Mouse (Mus musculus): ENCODE measurements around the gene Otoa. TPM values are rescaled to one million over a fixed set of nuclear protein-coding genes. Genes with fewer than 3 reads are reported as not detected.

Gene Otoa
- not detected for polyA plus RNA-seq (2017; shearing (Covaris generic))

DNA sequence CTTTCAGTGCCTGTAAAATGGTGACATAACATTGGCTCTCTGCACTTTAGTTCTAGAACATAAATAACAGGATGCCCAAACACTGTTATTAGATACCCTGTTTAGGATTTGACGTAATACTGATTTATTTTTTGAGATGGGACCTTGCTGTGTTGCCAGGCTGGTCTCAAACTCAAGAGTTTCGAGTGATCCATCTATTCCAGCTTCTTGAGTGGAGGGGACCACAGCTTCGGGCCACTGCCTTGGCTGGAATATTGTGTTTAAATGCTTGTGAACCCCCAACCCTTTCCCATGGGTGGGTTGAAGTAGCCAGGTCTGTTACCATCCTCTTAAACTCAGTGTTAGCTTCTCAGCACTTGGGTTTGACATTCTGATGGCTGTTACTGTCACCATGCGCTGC, at the start of gene Otoa:
TSS of gene Otoa (plus strand) at position 301 of the 400 bp plus-strand sequence.
- ATAC-seq, result no peak

DNA sequence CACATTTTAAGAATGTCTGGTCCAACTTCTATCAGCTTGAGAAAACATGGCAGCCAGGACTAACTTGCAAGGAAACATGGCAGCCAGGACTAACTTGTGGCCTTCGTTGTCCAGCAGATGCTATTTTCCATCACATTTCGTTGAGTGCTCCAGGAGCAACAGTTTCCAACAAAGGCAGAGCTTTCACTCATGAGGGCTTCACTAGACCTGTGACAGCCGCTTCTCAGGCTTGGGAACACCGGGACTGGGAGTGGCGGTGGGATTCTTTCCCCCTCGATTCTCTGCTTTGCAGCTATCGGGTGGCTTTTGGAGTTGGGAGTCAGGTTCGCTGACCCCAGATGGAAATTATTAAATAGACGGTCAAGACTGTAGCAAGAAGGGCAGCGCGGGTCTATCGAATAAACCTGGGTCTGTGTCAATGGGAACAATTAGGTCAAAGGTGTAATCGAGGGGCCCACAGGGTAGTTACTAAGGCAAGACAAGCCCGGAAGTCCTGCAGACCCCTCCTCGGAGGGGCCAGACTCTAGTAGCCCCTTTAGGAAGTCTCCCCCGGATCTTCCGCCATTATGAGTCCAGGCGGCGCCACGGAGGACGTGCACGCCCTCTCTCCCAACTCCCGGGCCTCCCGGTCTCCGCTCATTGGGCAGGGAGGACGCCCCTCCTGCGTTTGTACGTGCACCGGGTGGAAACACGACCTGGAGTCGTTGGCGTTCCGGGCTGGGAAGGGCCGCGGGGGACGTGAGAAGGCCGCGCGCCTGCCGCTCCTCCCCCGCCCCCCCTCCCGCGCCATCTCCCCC, 47.4 kb upstream of the Otoa start, which contains the start of gene Mettl9:
TSS of gene Mettl9 (plus strand) at position 590 of the 797 bp plus-strand sequence.
- ATAC-seq, result peak; percentile 93

DNA sequence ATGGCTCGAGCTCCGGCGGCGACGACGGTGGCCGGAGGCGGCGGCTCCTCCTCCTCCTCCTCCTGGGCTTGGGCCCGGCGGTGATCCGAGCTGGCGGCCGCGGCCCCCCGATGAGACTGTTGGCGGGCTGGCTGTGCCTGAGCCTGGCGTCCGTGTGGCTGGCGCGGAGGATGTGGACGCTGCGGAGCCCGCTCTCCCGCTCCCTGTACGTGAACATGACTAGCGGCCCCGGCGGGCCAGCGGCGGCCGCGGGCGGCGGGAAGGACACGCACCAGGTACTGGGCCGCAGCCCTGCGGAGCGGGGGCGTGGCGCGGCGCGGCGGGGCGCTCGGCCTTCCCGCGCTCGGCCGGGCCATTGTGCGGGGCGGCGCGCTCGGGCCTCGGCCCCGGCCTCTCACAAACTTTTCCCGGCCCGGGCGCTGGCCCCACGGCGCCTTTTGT, 46.7 kb upstream of the Otoa start:
- peak; percentile 41 for ATAC-seq

DNA sequence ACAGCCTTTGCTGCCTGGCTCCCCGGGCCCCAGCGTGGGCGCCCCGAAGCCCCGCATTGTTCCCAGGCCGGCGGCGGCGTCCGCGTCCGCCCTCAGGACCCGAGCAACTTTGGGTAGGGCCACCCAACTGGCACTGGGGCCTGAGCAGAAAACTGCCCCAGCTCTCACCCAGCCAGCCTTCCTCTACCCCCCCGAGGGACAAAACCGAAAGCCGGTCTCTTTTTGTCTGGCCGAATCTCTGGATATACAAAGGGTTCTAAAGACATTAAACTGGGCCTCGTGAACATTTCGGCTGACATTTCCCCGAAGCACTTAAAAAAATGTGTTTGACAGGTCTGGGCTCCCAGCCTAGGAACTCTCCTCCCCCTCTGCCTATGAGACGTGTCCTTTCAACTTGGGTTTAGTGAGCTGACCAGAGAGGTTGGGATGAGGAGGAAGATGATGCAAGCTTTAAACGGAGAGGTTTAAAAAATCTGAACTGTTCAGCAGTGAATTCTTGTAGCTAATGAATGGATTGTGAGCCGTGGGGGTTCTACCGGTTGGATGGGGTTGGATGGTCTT, 46.2 kb upstream of the Otoa start:
- no peak for ATAC-seq

DNA sequence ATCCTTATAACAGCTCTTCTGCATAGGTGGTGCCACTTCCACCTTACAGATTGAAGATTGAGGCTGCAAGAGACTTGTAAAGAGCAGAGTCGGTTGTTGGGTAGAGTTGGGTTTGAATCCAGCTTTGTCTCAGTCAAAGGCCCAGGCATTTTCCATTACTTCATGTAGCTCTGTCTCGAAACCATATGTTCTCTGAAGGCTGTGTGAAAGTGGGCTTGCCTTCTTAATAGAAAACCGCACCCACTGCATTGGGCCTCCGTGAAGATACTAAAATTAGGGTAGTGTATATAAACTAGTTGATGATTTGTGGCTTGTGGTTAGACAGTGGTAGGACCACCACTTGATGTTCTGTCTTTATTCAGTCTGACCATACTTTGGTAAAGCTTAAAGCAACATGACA, 40.9 kb upstream of the Otoa start:
- ATAC-seq, result no peak

DNA sequence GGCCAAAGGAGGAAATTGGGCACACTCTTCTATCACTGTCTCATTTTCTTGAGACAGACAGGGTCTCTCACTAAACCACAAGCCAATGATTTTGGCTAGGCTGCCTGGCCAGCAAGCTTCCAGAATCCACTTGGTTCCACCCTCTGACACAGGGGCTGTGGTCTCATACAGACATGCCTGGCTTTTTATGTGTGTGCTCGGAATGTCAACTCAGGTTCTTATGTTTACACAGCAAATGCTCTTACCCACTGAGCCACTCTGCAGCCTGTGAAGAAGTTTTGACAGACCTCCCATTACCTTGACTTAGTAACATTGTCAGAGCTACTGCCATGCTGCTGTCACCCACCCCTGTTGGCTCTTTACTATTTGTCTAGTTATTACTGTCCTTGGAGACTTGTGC, 39.5 kb upstream of the Otoa start:
- ATAC-seq, result no peak

DNA sequence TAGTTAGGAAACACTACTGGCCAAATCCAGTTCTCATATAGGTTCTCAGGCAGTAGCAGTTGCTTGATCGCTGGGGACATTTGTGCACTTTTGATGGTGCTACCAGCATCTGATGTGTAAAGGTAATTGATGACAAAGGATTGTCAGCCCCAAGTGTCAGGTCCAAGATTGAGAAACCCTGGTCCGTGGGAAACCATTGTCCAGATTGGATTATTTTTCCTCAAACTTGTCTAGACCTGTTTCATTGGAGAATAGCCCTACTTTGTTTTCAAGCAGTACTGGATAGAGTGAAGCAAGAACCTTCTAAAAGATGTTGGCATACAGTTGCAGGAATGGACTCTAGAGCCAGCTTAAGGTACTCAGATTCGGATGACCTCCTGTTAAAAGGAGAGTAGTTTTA, 38.4 kb upstream of the Otoa start:
- no peak for ATAC-seq

DNA sequence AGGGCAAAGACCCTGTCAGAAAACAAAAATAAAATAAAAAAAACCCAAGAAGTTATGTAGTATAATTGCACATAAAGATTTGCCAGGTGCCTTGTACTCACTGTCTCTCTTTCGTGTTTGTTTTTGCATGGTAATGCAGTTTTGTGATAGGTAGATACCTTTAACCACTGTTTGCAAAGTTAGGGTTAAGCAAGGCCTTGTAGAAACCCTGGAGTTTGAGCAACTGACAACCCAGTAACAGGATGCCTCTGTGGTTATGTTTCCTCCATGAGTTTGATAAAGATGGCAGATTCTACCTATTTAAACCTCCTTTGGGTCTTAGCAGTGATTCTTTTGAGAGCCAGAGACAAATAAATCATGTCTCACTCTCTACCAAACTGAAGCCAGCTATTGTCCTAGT, 37.9 kb upstream of the Otoa start:
- no peak for ATAC-seq

DNA sequence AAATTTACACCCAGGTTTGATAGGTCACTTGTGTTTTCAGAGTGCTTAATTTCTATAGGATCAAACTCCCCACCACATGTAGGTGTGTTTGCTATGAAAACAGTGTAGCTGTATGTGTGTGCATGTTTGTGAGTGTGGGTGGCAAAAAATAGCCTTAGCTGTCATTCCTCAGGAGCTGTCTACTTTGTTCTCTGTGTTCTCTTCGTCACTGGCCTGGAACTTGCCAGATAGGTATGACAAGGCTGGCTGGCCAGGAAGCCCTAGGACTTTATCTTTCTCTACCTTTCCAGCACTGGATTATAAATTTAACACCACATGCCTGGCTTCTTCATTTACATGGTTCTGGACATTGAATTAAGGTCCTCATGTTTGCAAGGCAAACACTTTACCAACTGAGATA, 37.2 kb upstream of the Otoa start:
- ATAC-seq, result no peak

DNA sequence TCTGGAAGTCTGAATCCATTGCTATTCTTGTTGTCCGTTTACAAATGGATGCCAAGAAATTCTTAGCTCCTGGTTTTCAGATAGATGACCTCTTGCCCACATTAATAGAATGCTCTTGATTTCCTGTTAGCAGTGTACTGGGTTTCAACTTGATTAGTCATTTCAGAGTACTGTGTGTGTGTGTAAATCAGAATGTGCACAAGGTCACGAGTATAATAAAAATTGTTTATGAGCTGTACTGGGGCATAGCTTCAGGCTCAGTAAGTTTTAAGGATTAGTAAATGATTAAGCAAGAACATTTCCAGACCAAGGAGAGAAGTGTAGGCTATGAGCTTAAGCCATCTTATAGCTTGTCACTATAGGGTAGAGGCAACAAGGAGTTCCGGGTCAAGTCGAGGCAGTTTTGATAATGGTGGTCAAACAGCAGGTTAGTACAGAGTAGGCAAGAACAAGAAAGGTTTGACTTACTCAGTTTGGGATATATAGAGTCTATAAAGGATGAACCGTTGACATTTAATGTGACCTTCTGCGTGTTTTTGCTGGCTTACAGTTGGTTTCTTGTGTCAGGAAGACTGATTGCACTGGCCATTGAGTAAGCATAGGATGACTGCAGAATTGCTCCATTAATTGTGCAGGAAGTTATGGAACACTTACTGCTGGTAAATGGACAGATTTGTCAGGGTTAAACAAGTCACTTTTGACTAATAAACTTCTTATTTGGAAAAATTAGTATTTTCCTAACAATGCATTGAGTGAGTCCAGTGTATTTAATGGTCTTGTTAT, 35.6 kb upstream of the Otoa start:
- no peak for ATAC-seq

DNA sequence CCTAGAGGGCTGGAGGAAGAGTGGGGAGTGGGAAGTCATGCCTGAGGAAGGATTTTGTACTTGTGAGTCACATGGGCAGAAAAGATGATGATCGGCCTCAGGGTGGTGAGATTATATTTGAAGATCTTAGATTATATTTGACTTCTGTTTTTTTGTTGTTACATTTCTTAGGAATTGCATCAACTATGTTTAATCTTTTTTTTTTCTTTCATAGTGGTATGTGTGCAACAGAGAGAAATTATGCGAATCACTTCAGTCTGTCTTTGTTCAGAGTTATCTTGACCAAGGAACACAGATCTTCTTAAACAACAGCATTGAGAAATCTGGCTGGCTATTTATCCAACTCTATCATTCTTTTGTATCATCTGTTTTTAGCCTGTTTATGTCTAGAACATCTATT, 33.8 kb upstream of the Otoa start:
- no peak for ATAC-seq

DNA sequence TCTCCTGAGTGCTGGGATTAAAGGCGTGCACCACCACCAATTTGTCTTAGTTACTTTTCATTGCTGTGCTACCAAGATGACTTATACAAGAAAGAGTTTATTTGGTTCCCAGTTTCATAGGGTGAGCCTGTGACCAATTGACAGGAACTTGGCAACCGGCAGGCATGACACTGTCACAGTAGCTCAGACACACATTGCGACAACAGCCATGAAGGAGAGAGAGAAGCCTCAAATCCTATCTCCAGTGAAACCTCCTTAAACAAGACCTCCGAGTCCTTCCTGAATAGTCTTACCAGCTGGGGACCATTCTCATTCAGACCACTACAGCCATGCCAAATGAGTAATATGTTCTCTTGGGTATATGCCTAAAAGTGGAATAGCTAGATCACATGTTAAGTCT, 28.4 kb upstream of the Otoa start:
- ATAC-seq, result no peak

DNA sequence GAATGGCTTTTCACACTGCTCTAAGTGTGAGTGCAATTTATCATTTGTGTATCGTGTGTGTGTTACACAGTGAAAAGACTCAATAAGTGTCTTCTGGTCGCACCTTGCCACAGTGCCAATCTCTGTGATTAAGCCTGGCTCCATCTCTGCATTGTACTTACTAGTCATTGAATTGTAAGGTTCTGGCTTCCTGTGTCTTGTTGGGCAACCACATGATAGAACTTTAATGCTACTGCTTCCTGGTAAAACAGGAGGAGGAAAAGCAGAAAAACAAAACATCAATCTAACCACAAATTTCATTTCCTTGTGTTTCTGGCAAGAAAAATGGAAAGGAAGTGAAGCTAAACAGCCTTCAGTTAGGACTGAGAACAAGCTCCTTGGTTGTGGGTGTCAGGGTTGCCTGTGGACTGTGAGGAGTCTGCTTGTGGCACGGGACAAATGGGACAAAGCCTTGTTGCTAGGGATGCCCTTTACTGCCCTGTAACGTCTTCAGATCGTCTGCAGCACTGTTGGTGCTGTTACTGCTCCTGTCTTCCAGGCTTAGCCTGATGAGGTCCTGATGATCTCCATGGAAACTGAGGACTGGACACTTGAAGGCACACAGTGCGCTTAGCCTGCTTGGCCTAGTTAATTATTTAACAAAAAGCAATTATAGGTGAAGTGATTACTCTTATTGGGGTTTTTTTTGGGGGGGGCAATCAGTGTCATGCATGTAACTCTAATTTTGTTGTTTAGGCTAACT, 21.8 kb upstream of the Otoa start:
- peak; percentile 85 for ATAC-seq

DNA sequence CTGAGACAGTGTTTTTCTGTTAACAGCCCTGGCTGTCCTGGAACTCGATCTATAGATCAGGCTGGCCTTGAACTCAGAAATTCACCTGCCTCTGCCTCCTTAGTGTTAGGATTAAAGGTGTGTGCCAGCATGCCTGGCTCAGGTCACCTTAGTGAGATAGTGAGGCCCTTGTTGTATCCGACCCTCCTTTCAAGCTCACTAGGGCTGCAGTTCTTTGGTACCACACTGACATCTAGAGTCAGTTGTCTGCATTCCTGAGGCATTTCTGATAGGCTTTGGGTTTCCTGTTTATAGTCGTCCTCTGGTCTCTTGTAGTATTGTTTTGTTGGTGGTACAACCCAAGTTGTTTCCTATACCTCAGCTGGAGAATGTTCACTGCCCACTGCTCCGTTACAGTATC, 17.1 kb upstream of the Otoa start:
- ATAC-seq, result peak; percentile 59

DNA sequence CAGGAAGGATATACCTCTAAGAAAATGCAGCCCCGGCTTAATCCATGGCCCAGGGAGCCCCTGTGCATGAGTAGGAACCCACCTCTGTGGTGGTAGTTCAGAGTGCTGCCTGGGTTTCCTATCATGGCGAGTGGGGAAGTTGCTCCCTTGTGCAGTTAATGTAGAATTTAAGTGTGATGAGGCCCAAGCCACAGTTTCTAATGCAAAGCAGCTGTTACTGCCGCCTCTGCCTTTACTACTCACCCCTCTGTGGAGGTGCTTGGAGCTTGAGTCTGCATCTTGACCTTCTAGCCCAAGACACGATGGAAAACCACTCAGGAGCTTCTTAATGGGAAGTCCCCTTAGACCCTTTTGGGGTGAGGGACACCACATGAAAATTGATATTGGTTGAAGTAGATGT, 10.2 kb upstream of the Otoa start:
- ATAC-seq, result no peak

DNA sequence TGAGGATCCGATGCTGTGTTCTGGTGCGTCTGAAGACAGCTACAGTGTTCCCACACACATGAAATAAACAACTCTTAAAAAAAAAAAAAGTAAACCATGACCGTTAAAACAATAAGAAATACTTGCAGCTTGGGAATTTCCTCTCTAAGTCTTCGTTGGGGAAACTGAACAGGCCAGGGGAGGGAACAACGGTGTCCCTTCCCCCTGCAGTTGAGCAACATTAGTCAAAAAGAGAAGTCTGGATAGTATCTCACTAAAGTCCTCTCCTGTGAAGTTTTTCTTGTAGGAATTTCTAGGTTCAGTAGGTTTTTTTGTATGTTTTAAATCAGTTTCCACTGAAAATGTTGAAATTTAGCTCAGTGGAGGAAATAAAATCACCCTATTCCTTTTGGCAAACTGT, 8.9 kb upstream of the Otoa start:
- ATAC-seq, result no peak

DNA sequence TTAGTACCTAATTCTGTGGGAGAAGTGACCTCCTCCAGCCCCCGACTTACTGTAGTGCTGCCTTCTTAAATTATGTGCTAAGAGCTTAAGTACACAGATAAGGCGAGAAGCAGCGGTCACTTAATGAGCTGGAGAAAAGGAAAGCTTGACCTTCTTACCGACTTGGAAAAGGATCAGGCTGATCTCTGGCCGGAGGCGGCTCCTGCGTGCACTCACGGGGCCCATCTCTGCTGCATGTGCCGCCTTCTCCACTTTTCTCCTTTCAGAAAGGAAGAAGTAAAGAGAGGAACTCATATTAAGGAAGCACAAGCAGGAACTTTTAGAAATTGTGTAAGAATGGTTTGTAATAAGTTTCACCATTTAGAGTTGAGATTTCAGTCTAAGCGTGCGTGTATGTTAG, 7.2 kb upstream of the Otoa start, which contains the start of gene Igsf6:
TSS of gene Igsf6 (minus strand) at position 292 of the 400 bp plus-strand sequence.
- ATAC-seq, result no peak

DNA sequence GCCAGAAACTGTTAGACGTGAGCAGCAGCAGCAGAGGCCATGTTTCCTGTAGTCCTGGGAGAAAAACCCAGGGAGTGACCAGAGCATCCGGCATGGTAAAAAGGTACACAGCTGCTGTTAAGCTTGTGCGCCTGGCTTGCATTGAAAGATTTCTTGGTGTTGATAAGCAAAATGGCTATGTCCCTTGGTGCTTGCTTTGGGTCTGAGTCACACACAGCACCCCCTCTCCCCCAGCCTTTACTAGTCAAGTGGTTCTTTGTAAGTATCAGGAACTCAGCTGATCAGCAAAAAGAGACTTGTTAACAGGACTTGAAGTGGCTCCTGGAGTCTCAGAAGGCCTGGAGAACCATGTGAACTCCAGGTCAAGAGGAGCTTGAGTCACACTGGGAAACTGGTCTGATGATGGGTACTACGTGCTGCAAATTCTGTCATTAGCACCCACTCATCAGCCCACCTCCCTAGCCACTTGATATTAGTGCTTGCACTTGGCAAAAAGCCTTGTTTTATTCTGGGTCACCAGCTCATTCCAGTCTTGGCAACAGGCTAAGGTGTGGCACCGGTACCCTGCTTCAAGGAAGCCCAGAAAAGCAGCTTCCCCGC, 6.5 kb upstream of the Otoa start:
- ATAC-seq, result no peak

DNA sequence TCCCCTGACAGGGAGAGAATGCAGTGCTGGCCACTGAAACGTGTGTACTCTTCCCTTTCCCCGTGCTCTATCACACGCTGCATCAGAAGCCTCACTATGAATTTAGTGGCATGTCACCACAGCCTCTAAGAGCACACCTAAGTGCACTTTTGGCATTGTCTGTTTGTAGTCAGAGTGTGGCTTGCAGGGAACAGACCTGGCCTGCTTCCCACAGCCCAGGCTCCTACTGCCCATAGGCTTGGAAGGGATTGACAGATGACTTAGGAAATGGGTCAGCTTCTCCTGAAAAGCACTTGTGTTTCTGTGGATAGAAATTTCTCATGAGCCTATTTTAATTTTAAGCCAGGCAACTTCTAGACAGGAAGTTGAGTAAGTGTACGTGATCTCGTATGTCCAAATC, 6.0 kb upstream of the Otoa start:
- no peak for ATAC-seq

DNA sequence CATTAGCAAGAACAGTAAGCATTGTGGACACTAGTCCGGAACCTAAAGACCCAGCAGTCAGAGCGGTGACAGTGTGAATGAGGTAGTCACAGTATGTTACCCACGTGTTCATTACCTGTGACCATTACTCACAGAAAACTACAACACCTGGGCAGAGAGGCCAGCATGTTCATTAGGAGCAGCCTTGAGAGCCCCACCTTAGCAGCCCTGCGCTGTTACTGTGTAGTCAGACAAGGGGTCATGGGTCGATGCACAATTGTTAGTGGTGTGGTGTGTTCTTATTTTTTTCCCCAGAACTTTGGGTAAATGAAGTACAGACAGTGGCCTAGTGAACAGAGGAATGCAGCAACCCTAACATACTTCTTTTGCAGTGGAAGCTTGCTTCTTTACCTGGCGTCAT, 4.1 kb upstream of the Otoa start:
- ATAC-seq, result no peak

DNA sequence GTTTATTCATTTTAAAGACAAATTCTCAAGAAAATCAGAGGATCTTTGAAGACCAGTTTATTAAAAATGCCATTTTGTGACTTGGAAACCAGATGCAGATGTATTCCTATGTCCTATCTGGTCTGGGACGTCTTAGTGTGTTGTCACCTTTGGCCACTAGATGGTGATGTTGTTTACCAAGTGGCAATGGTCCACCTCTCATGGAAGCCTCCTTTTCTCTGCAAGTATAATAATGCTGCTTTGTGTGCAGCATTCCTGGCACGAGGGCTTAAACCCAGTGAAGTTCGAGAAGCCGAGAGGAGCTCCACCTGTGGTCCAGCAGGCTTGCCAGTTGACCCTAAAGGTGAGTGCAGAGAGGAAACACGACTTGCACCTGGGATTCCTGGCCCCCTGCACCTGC, 3.6 kb upstream of the Otoa start:
- ATAC-seq, result no peak

DNA sequence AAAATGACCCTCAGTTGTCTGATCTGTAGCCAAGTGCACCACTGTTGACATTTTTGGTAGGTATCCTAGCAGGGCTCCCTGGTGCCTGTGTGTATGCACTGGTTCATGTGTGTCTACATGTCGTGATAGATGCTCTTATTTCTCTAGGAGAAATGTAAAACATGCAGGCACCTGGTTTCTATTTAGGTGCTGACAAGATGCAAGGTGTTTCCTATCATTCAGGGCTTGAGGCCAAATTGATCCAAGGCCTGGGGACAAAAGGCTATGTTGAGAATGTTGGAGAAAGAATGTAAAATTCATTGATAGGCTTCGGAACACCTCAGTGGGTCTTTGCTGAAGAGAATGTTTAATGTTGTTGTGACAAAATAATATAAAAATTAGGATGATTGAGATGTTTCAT, 366 bp downstream of the Otoa start:
- no peak for ATAC-seq

All from inflammation-experienced regulatory T-cells, adult 6 months (primary cell).